Mouse (Mus musculus) MEL (cell line): ENCODE measurements around the gene Tbc1d30.

Experiments used
- CTCF ChIP-seq, 3 experiments: IDR thresholded peaks in 2 of 3; conservative IDR thresholded peaks in 1 of 3; 2 replicates each; pipeline ENCODE4 v1.5.1; 2011 to 2012; ENCODE audit warnings: low read length in 3 of 3, low read depth in 2 of 3, mild to moderate bottlenecking in 2 of 3, improper control_type of control experiment in 1 of 3, inconsistent platforms in 1 of 3, mixed read lengths in 1 of 3, moderate library complexity in 1 of 3; ENCODE audit not compliant: control insufficient read depth in 1 of 3, insufficient read depth in 1 of 3, poor library complexity in 1 of 3, severe bottlenecking in 1 of 3
- ELF1 ChIP-seq: IDR thresholded peaks from 2 replicates; pipeline ENCODE4 v1.6.1; 2014; ENCODE audit warnings: low read depth, mild to moderate bottlenecking, inconsistent platforms, low read length, improper control_type of control experiment, moderate library complexity
- EP300 ChIP-seq, 2 experiments: IDR thresholded peaks; 2 replicates each; pipeline ENCODE4 v1.6.1; 2011; ENCODE audit warnings: improper control_type of control experiment in 2 of 2, low read length in 2 of 2, low read depth in 1 of 2, mild to moderate bottlenecking in 1 of 2
- GATA1 ChIP-seq: IDR thresholded peaks from 2 replicates; pipeline ENCODE4 v1.6.1; 2011; ENCODE audit warnings: low read depth, low read length, improper control_type of control experiment
- KAT2A ChIP-seq: conservative IDR thresholded peaks from 2 replicates; pipeline ENCODE4 v1.6.1; 2012; ENCODE audit warnings: low read depth, low read length, improper control_type of control experiment, inconsistent platforms
- MAX ChIP-seq: IDR thresholded peaks from 2 replicates; pipeline ENCODE4 v1.6.1; 2011; ENCODE audit warnings: low read length, improper control_type of control experiment
- MYC ChIP-seq: IDR thresholded peaks from 2 replicates; pipeline ENCODE4 v1.6.1; 2011; ENCODE audit warnings: low read depth, mild to moderate bottlenecking, low read length, improper control_type of control experiment, moderate library complexity
- NRF1 ChIP-seq: IDR thresholded peaks from 2 replicates; pipeline ENCODE4 v1.6.1; 2014; ENCODE audit warnings: low read depth, mild to moderate bottlenecking, inconsistent platforms, low read length, improper control_type of control experiment, moderate library complexity; ENCODE audit not compliant: poor library complexity, insufficient read depth, severe bottlenecking
- POLR2A ChIP-seq, 2 experiments: IDR thresholded peaks; 2 replicates each; pipeline ENCODE4 v1.6.1; 2011 to 2012; ENCODE audit warnings: low read length in 2 of 2, mild to moderate bottlenecking in 2 of 2, control low read depth in 1 of 2, improper control_type of control experiment in 1 of 2, low read depth in 1 of 2, moderate library complexity in 1 of 2; ENCODE audit not compliant: control insufficient read depth in 1 of 2, insufficient read depth in 1 of 2, poor library complexity in 1 of 2
- RCOR1 ChIP-seq: IDR thresholded peaks from 2 replicates; pipeline ENCODE4 v1.6.1; 2012; ENCODE audit warnings: low read depth, mild to moderate bottlenecking, inconsistent platforms, low read length, improper control_type of control experiment
- UBTF ChIP-seq: IDR thresholded peaks from 2 replicates; pipeline ENCODE4 v1.6.1; 2012; ENCODE audit warnings: low read depth, mild to moderate bottlenecking, inconsistent platforms, low read length, improper control_type of control experiment, moderate library complexity, borderline replicate concordance; ENCODE audit not compliant: insufficient read depth

GRCm38 (mm10) chr10:121282436-121282835 lies 68.6 kb downstream of the Tbc1d30 start:
- TF ChIP-seq RCOR1 (no peak), POLR2A (IDR thresholded peaks at IDR 0.05; ENCODE audit: control insufficient read depth in 1 of 2, insufficient read depth in 1 of 2, low read depth in 1 of 2, low read length in 2 of 2, poor library complexity in 1 of 2) (no peak), MAX (no peak), EP300 (IDR thresholded peaks at IDR 0.05; ENCODE audit: low read depth in 1 of 2, low read length in 2 of 2) (no peak), NRF1 (no peak), UBTF (no peak), MYC (no peak), GATA1 (no peak), CTCF (IDR thresholded peaks at IDR 0.05 in 2 of 3, conservative IDR thresholded peaks at IDR 0.05 in 1 of 3; ENCODE audit: control insufficient read depth in 1 of 3, insufficient read depth in 1 of 3, low read depth in 2 of 3, low read length in 3 of 3, poor library complexity in 1 of 3, severe bottlenecking in 1 of 3) (no peak), ELF1 (no peak), KAT2A (no peak)
